Mouse (Mus musculus) olfactory bulb, adult 2 months (tissue): ENCODE measurements around the gene Clca4a. TPM values are rescaled to one million over a fixed set of nuclear protein-coding genes. Genes with fewer than 3 reads are reported as not detected.

Source experiments
- H3K27ac ChIP-seq: fragments of 200-500 bp; 2 replicates; pipeline ENCODE4 v1.5.1; 2012; ENCODE audit warnings: low read depth, low read length; ENCODE audit not compliant: insufficient read depth
- H3K4me1 ChIP-seq: fragments of 200-500 bp; 2 replicates; pipeline ENCODE4 v1.6.1; 2012; ENCODE audit warnings: low read length; ENCODE audit not compliant: control insufficient read depth, insufficient read depth
- H3K4me3 ChIP-seq: fragments of 200-500 bp; 2 replicates; pipeline ENCODE4 v1.5.1; 2012; ENCODE audit warnings: mild to moderate bottlenecking, low read depth, low read length, moderate library complexity; ENCODE audit not compliant: insufficient read depth
- CTCF ChIP-seq: fragments of 200-500 bp; IDR thresholded peaks from 2 replicates; pipeline ENCODE4 v1.5.1; 2012; ENCODE audit warnings: low read depth, mild to moderate bottlenecking, low read length, moderate library complexity; ENCODE audit not compliant: insufficient read depth
- POLR2A ChIP-seq: fragments of 200-500 bp; IDR thresholded peaks from 2 replicates; pipeline ENCODE4 v1.6.1; 2012; ENCODE audit warnings: mild to moderate bottlenecking, low read depth, low read length, moderate library complexity; ENCODE audit not compliant: insufficient read depth
- WGBS: fragments of 180-500 bp; shearing (Covaris S2); methylation state at CpG from one replicate; pipeline ENCODE4 v1.1.7; 2018; 5-methylcytosine and 5-hydroxymethylcytosine counted together
- polyA plus RNA-seq: library from polyadenylated mRNA; stranded (reverse); fragments of >200 nt; gene quantifications from 2 replicates; pipeline ENCODE4 v1.2.4, GENCODE M21; 2012; ENCODE audit warnings: low replicate concordance; ENCODE audit not compliant: missing spikeins, insufficient read depth, insufficient read length

Gene Clca4a
- polyA plus RNA-seq = not detected in 2 replicates

DNA sequence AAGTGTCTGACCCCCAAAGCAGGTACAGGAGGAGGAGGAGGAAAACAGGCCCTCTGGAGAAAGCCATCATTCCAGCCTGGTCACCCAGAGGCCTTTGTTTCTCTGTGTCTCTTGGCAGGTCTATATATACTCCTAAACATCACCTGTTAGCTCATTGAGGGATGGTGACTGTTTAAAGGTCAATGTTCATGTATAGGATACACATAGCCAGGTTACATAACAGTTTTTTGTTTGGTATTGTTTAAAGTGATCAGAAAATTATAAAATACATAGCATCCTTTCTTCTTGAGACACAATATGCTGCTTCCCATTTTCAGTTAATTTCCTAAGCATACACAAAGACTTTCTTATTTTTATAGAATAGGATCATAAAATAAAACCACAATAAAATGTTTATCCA is at the start of gene Clca4a:
Clca4a (minus strand) TSS at position 101 of the 400 bp plus-strand sequence.
- no peak for TF ChIP-seq CTCF
- TF ChIP-seq POLR2A = no peak
- H3K27ac ChIP-seq = no peak within 1 kb of the TSS
- H3K4me3 ChIP-seq = no peak within 1 kb of the TSS
- H3K4me1 ChIP-seq = no peaks in the 10 kb centered on the region

DNA sequence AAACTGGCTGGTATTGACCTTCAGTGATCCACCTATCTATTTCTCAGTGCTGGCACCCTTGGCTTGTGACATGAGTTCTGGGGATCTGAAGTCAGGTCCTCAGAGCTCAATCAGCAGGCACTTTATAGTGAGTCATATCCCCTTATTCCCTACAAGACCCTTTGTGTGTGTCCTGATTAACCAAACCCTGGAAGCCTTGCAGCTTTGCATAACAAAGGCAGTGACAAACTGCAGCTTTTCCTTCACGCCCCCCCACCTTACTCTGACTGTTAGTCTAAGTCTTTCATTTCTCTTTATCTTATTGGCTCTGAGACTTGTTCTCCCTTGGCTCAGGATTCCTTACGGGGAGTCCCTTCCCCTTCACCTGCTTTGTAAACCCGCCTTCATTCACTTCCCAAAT is 43.0 kb upstream of the Clca4a start:
- Histone ChIP-seq H3K27ac (no peak overlapping the region), H3K4me1 (no peaks in the 10 kb centered on the region), H3K4me3 (no peak overlapping the region)
- 62% methylated on average over 3 of the region's 3 CpGs for WGBS
- TF ChIP-seq CTCF (no peak), POLR2A (no peak)

DNA sequence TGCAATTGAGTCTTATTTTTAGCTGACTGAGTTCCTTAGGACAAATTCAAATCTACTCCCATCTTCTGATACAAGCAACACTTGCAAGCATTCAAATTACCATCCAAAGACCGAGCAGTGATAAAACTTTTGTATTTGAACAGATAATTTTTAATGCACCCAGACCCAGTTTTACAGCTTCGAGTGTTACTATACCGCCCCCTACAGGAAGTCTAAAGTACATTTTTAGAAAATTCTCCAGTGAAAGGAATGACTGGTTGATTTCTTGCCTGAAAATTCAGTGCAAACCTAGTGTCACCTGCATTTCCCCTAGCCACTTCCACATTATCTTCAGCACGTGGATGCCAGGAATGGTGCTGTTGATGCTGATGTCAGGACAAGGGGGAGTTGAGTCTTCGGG is 29.6 kb upstream of the Clca4a start:
- Histone ChIP-seq H3K27ac (no peak overlapping the region), H3K4me1 (no peaks in the 10 kb centered on the region), H3K4me3 (no peak overlapping the region)
- WGBS = 32% methylated on average over 5 of the region's 5 CpGs
- TF ChIP-seq POLR2A = no peak
- no peak for TF ChIP-seq CTCF

DNA sequence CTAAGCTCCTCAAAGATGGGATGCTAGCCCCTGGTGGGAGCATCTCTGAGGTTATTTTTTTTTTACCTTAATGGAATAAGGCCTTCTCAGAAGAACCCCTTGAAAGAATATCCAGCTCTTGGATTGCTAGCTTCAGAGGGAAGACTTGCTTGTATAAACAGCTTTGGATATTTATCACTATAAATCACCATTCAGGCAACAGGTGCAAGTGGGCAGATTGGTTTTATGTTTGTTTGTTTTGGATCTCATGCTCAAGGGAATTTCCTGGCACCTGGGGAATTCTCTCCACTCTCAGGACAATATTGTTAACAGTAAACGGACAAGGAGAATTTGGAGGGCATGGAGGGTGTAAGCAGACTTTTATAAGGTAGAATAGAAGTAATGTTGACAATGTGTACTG is 26.1 kb upstream of the Clca4a start:
- Histone ChIP-seq H3K27ac (no peak overlapping the region), H3K4me1 (no peaks in the 10 kb centered on the region), H3K4me3 (no peak overlapping the region)
- TF ChIP-seq CTCF (no peak), POLR2A (no peak)
- 84% methylated on average over 1 of the region's 1 CpGs for WGBS

DNA sequence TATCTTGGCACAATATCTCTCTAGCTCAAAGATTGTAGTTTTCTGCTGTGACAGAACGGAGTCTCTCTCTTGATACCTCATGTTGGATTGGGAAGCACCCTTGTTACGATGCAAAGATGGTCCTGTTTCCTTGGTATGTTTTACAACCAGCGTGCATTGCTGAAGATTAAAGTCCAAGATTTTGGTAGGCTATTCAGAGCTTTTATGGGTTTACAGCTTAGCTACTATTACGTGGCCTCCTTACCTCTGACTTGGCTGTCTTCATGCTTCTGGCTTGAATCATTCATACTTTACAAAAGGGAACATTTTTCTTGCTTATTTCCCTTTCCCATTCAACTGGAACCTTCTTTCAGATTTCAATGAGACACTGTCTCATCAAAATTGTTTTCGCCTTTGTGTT is 18.2 kb upstream of the Clca4a start:
- 90% methylated on average over 5 of the region's 5 CpGs for WGBS
- Histone ChIP-seq H3K4me3 (no peak overlapping the region), H3K27ac (no peak overlapping the region), H3K4me1 (no peaks in the 10 kb centered on the region)
- TF ChIP-seq CTCF = no peak
- TF ChIP-seq POLR2A = no peak

DNA sequence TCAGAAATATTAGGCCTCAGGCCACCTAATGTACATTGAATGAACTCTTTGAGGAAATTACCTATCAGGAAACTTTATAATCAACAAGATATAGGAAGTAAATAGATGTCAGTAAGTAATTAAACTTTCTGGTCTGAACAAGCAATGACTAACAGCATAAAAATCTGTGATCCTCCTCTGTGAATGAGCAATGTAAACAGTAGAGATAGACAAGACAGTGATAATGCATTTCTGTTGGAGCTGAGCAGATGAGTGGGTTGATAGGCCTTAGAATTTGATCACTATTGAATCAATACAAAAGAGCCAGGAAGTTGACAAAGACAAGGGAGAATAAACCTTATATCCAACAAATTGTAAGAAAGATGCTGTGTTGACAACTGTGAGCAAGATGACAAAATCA is 17.8 kb upstream of the Clca4a start:
- H3K27ac ChIP-seq = no peak overlapping the region
- no peaks in the 10 kb centered on the region for H3K4me1 ChIP-seq
- H3K4me3 ChIP-seq = no peak overlapping the region
- no peak for TF ChIP-seq POLR2A
- TF ChIP-seq CTCF = no peak

DNA sequence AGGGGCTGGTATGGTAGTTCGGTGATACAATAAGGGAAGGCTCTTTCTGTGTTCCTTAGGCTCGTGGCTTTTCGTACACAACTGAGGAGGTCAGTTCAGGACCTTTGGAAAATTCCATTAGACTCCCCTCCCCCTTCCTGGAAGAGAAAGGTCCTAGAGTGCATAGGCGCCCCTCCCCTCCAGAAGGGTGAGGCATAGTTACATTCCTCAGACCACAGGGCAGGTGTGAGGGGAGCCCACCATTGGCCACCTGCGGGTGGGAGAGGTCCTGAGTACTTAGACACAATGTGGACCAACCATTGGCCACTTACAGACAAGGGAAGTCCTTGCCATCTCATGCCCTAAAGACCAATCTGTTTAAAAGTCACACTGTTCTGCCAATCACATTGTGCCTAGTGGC is 11.0 kb upstream of the Clca4a start:
- no peak overlapping the region for H3K4me3 ChIP-seq
- H3K4me1 ChIP-seq = no peaks in the 10 kb centered on the region
- no peak overlapping the region for H3K27ac ChIP-seq
- no peak for TF ChIP-seq POLR2A
- no peak for TF ChIP-seq CTCF
- WGBS = 90% methylated on average over 5 of the region's 5 CpGs

DNA sequence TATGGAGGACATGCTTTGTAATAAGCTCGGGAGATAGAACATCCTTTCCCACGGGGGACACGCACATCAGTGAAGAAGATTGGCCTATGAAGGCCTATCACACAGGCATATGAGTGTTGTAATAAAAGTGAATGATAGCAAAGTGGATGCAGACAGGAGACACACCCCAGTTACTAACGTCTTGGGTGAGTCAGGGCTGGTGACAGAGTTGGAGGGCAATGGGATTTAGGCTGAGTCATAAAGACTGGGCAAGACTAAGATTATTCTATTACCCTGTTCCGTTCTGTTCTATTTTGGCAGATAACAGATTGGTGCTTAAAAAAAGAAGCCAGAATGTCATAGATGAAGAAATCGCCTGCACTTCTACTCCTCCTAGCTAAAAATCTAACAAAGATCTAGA is 5.7 kb upstream of the Clca4a start:
- TF ChIP-seq CTCF (no peak), POLR2A (no peak)
- WGBS = 85% methylated on average over 6 of the region's 6 CpGs
- no peaks in the 10 kb centered on the region for H3K4me1 ChIP-seq
- H3K27ac ChIP-seq = no peak overlapping the region
- H3K4me3 ChIP-seq = no peak overlapping the region

DNA sequence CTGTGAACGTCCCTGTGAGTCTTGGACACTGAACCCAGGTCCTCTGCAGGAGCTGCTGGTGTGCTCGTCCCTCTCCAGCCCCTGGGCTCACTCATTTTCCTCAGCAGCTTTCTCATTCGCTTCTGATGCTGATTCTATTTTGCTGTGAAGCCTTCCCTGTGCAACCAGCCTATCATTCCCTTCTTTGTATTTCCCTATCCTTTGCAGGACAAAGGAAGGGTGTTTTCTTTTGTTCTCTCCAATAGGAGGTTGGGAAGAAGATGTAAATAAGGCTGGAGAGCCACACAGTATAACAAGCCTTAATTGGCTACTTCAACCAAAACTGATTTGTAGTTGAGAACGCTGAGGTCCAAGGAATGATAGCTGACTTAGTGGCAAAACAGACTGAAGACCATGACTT is 2.8 kb upstream of the Clca4a start:
- Histone ChIP-seq H3K4me3 (no peak overlapping the region), H3K4me1 (no peaks in the 10 kb centered on the region), H3K27ac (no peak overlapping the region)
- TF ChIP-seq CTCF = no peak
- TF ChIP-seq POLR2A = no peak
- WGBS = 30% methylated on average over 4 of the region's 4 CpGs

DNA sequence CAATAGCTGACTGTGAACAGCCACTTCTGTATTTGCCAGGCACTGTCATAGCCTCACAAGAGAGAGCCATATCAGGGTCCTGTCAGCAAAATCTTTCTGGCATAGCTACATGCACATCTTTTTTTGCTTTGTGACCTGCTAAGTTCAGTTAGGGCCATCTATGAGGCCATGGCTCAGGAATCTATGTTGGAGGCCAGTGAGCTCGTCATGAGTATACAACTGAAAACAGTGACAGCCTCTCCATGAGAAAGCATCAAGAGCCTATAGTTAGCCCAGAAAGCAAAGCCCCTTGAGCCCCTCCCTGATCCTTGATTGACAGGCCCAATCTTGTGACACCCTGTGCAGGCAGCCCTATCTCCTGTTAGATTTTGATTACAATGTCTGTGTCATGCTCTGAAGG is 1.2 kb upstream of the Clca4a start:
- TF ChIP-seq POLR2A (no peak), CTCF (no peak)
- no peaks in the 10 kb centered on the region for H3K4me1 ChIP-seq
- no peak overlapping the region for H3K27ac ChIP-seq
- 81% methylated on average over 1 of the region's 1 CpGs for WGBS
- H3K4me3 ChIP-seq = no peak overlapping the region
